Mouse (Mus musculus): ENCODE results near the gene Tmem119. TPM values are rescaled to one million over a fixed set of nuclear protein-coding genes. Genes with fewer than 3 reads are reported as not detected.

Gene Tmem119
- polyA plus RNA-seq, 2 experiments: 86.0 to 107 TPM

GRCm38 (mm10) chr5:113751521-113752157, 48.7 kb downstream of the Tmem119 start:
- TF ChIP-seq POLR2A (IDR thresholded peaks at IDR 0.05; ENCODE audit: borderline replicate concordance, extremely low read depth, insufficient read depth, insufficient read length): no peak
- no peaks in the 10 kb centered on the region for H3K27me3 ChIP-seq (ENCODE audit: control insufficient read depth, insufficient read depth, low read length)
- DNase-seq (ENCODE audit: low spot score) (no peak), ATAC-seq (ENCODE audit: low FRiP score, low read depth) (no peak)
- peaks cover 100% of the 10 kb centered on the region for H3K36me3 ChIP-seq (ENCODE audit: control insufficient read depth, insufficient read depth, low read length)
- no peak overlapping the region for H3K9ac ChIP-seq (ENCODE audit: low read depth, low read length, severe bottlenecking)
- no peaks in the 10 kb centered on the region for H3K4me1 ChIP-seq (ENCODE audit: control insufficient read depth, insufficient read depth, low read length)
- no peak overlapping the region for H3K27ac ChIP-seq (replicated peaks; ENCODE audit: low read depth, low read length)
- WGBS: 82% methylated on average over 9 of the region's 9 CpGs
- no peak overlapping the region for H3K4me2 ChIP-seq (replicated peaks; ENCODE audit: low read depth, low read length, severe bottlenecking)
- H3K4me3 ChIP-seq (replicated peaks; ENCODE audit: low read length): no peak overlapping the region
- no peaks in the 10 kb centered on the region for H3K9me3 ChIP-seq (ENCODE audit: control insufficient read depth, low read length)

DNA sequence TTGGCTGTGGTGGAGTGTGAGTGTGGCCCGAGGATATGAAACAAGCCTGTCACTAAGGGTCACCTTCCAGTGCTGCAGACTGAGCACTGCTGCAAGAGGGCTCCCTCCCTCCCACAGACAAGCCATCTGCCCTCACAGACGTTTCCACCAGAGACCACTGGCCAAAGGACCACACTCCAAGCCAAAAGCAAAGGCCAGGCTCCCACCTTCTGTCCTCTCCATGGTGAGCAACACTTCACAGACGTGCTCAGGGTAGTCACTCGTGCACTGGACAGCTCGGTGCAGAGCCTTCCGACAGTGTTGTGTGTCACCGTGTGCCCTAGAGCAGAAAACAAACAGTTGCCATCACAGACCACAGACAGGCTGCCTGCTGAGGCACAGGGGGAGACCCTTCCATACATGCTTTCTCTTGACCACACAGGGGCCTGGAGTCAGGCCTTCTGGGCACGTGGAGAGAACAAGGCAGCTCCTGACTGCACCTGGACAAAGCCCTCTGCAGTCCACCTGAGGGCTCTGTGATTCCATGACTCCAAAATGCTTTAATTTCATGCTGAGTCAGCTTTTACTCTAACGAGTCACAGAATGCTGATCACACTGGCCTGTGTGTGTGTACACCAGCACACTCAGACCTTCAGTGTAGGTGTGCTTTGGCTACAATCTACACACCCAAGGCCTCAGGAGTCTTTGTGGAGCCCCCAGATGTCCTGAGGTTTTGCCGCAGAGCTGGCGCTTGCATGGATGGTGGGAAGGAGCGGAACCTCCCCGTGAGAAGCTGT, 51.6 kb downstream of the Tmem119 start:
- ATAC-seq (ENCODE audit: low FRiP score, low read depth) (no peak), DNase-seq (ENCODE audit: low spot score) (no peak)
- Histone ChIP-seq H3K27me3 (ENCODE audit: control insufficient read depth, insufficient read depth, low read length) (no peaks in the 10 kb centered on the region), H3K9me3 (ENCODE audit: control insufficient read depth, low read length) (no peaks in the 10 kb centered on the region), H3K9ac (ENCODE audit: low read depth, low read length, severe bottlenecking) (no peak overlapping the region), H3K4me2 (replicated peaks; ENCODE audit: low read depth, low read length, severe bottlenecking) (no peak overlapping the region), H3K4me3 (replicated peaks; ENCODE audit: low read length) (no peak overlapping the region), H3K4me1 (ENCODE audit: control insufficient read depth, insufficient read depth, low read length) (no peaks in the 10 kb centered on the region), H3K36me3 (ENCODE audit: control insufficient read depth, insufficient read depth, low read length) (peaks cover 100% of the 10 kb centered on the region), H3K27ac (replicated peaks; ENCODE audit: low read depth, low read length) (no peak overlapping the region)
- WGBS: 95% methylated on average over 13 of the region's 13 CpGs
- TF ChIP-seq POLR2A (IDR thresholded peaks at IDR 0.05; ENCODE audit: borderline replicate concordance, extremely low read depth, insufficient read depth, insufficient read length): no peak

DNA sequence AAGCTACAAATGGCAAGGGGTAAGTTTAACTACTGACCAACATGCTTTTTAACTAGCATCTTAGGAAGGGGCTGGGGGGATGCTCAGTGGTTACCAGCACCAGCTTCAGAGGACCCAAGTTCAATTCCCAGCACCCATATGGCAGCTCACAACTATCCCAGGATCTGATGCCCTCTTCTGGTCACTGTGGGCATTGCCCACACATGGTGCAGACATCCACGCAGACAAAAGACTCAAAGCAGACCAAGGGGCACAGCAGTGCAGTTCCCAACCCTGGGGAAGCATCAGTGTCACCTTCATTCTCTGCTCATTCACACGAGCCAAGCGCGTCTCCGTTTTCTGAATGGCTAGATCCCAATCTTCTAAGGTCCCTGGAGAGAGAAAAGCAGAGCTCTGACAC, 52.7 kb downstream of the Tmem119 start:
- WGBS: 92% methylated on average over 5 of the region's 5 CpGs
- Histone ChIP-seq H3K4me1 (ENCODE audit: control insufficient read depth, insufficient read depth, low read length) (no peaks in the 10 kb centered on the region), H3K27me3 (ENCODE audit: control insufficient read depth, insufficient read depth, low read length) (no peaks in the 10 kb centered on the region), H3K27ac (replicated peaks; ENCODE audit: low read depth, low read length) (no peak overlapping the region), H3K4me3 (replicated peaks; ENCODE audit: low read length) (no peak overlapping the region), H3K9ac (ENCODE audit: low read depth, low read length, severe bottlenecking) (no peak overlapping the region), H3K9me3 (ENCODE audit: control insufficient read depth, low read length) (no peaks in the 10 kb centered on the region), H3K4me2 (replicated peaks; ENCODE audit: low read depth, low read length, severe bottlenecking) (no peak overlapping the region), H3K36me3 (ENCODE audit: control insufficient read depth, insufficient read depth, low read length) (peaks cover 100% of the 10 kb centered on the region)
- no peak for ATAC-seq (ENCODE audit: low FRiP score, low read depth)
- no peak for TF ChIP-seq POLR2A (IDR thresholded peaks at IDR 0.05; ENCODE audit: borderline replicate concordance, extremely low read depth, insufficient read depth, insufficient read length)
- no peak for DNase-seq (ENCODE audit: low spot score)

Other genes starting within 250 kb of the Tmem119 start
- 10.7 and 17.4 TPM in 2 replicates for gene Cmklr1, start 150.1 kb downstream of the Tmem119 start, polyA plus RNA-seq (2012; rRNA removed)
- 7.5 and 7.8 TPM in 2 replicates for gene Cmklr1, start 150.1 kb downstream of the Tmem119 start, polyA plus RNA-seq (2014; fragmentation: Nextera tagmentation; extraction: Ambion mirVana)
- gene 1700069L16Rik, start 75.7 kb downstream of the Tmem119 start, polyA plus RNA-seq (2012; rRNA removed): not detected in 2 replicates
- gene 1700069L16Rik, start 75.7 kb downstream of the Tmem119 start, polyA plus RNA-seq (2014; fragmentation: Nextera tagmentation; extraction: Ambion mirVana): not detected in 2 replicates
- 6.3 and 6.5 TPM in 2 replicates for gene Ficd, start 64.7 kb downstream of the Tmem119 start, polyA plus RNA-seq (2012; rRNA removed)
- gene Ficd, start 64.7 kb downstream of the Tmem119 start, polyA plus RNA-seq (2014; fragmentation: Nextera tagmentation; extraction: Ambion mirVana): 5.6 and 6.5 TPM in 2 replicates
- 56.8 and 57.3 TPM in 2 replicates for gene Sart3, start 28.0 kb downstream of the Tmem119 start, polyA plus RNA-seq (2012; rRNA removed)
- gene Sart3, start 28.0 kb downstream of the Tmem119 start, polyA plus RNA-seq (2014; fragmentation: Nextera tagmentation; extraction: Ambion mirVana): 41.7 and 45.8 TPM in 2 replicates
- gene Iscu, start 27.8 kb downstream of the Tmem119 start, polyA plus RNA-seq (2012; rRNA removed): 80.8 and 85.4 TPM in 2 replicates
- gene Iscu, start 27.8 kb downstream of the Tmem119 start, polyA plus RNA-seq (2014; fragmentation: Nextera tagmentation; extraction: Ambion mirVana): 102 and 106 TPM in 2 replicates
- gene Selplg, start 32.1 kb upstream of the Tmem119 start, polyA plus RNA-seq (2012; rRNA removed): 4.0 and 4.6 TPM in 2 replicates
- 4.9 and 5.4 TPM in 2 replicates for gene Selplg, start 32.1 kb upstream of the Tmem119 start, polyA plus RNA-seq (2014; fragmentation: Nextera tagmentation; extraction: Ambion mirVana)
- 63.8 and 68.9 TPM in 2 replicates for gene Coro1c, start 108.2 kb upstream of the Tmem119 start, polyA plus RNA-seq (2012; rRNA removed)
- 92.4 and 96.9 TPM in 2 replicates for gene Coro1c, start 108.2 kb upstream of the Tmem119 start, polyA plus RNA-seq (2014; fragmentation: Nextera tagmentation; extraction: Ambion mirVana)
- 12.0 and 15.6 TPM in 2 replicates for gene Ssh1, start 193.4 kb upstream of the Tmem119 start, polyA plus RNA-seq (2012; rRNA removed)
- gene Ssh1, start 193.4 kb upstream of the Tmem119 start, polyA plus RNA-seq (2014; fragmentation: Nextera tagmentation; extraction: Ambion mirVana): 21.9 and 24.6 TPM in 2 replicates
- gene Dao, start 203.2 kb upstream of the Tmem119 start, polyA plus RNA-seq (2012; rRNA removed): 0.05 TPM in 1 of 2 replicates, not detected in the other
- gene Dao, start 203.2 kb upstream of the Tmem119 start, polyA plus RNA-seq (2014; fragmentation: Nextera tagmentation; extraction: Ambion mirVana): not detected in 2 replicates

All from limb, embryonic 14.5 days (tissue).